Mouse (Mus musculus) limb, embryonic 14.5 days (tissue): ENCODE results near the gene Crk. TPM values are rescaled to one million over a fixed set of nuclear protein-coding genes. Genes with fewer than 3 reads are reported as not detected.

Experiments
- ATAC-seq: fragments of 200-750 bp; cut with Nextera tagmentation; 2 replicates; pipeline ENCODE4 v1.8.0; 2017; ENCODE audit warnings: low read depth, moderate number of reproducible peaks, moderate TSS enrichment; ENCODE audit not compliant: low FRiP score
- DNase-seq: peaks from one replicate; pipeline ENCODE4 v3.0.0-alpha.2; 2015; ENCODE audit warnings: low spot score
- H3K27ac ChIP-seq: fragments of 300-500 bp; sonication (generic); replicated peaks from 2 replicates; pipeline ENCODE4 v1.5.1; 2014; ENCODE audit warnings: low read depth, mild to moderate bottlenecking, low read length, moderate library complexity, mixed read lengths
- H3K27me3 ChIP-seq: fragments of 300-500 bp; sonication (generic); 2 replicates; pipeline ENCODE4 v1.6.1; 2014; ENCODE audit warnings: low read length, mixed read lengths; ENCODE audit not compliant: control insufficient read depth, insufficient read depth
- H3K36me3 ChIP-seq: fragments of 300-500 bp; sonication (generic); 2 replicates; pipeline ENCODE4 v1.6.1; 2014; ENCODE audit warnings: mild to moderate bottlenecking, low read length, moderate library complexity, mixed read lengths; ENCODE audit not compliant: control insufficient read depth, insufficient read depth
- H3K4me1 ChIP-seq: fragments of 300-500 bp; sonication (generic); 2 replicates; pipeline ENCODE4 v1.6.1; 2014; ENCODE audit warnings: antibody characterized with exemption, low read length, mixed read lengths; ENCODE audit not compliant: control insufficient read depth, insufficient read depth
- H3K4me2 ChIP-seq: fragments of 300-500 bp; sonication (generic); replicated peaks from 2 replicates; pipeline ENCODE4 v1.6.1; 2014; ENCODE audit warnings: low read depth, mild to moderate bottlenecking, low read length, moderate library complexity; ENCODE audit not compliant: severe bottlenecking
- H3K4me3 ChIP-seq: fragments of 300-500 bp; sonication (generic); replicated peaks from 2 replicates; pipeline ENCODE4 v1.5.1; 2014; ENCODE audit warnings: low read length
- H3K9ac ChIP-seq: fragments of 300-500 bp; sonication (generic); 2 replicates; pipeline ENCODE4 v1.6.1; 2014; ENCODE audit warnings: mild to moderate bottlenecking, low read depth, low read length, moderate library complexity; ENCODE audit not compliant: severe bottlenecking
- H3K9me3 ChIP-seq: fragments of 300-500 bp; sonication (generic); 2 replicates; pipeline ENCODE4 v1.6.1; 2016; ENCODE audit warnings: low read length; ENCODE audit not compliant: control insufficient read depth
- POLR2A ChIP-seq: fragments of 200-500 bp; IDR thresholded peaks from 2 replicates; pipeline ENCODE4 v1.8.0; 2012; ENCODE audit warnings: inconsistent platforms, mild to moderate bottlenecking, moderate library complexity, borderline replicate concordance; ENCODE audit not compliant: insufficient read depth, insufficient read length; ENCODE audit errors: extremely low read depth
- WGBS: fragments of 180-500 bp; shearing (Covaris S2); extraction: QIAGEN DNeasy Blood & Tissue Kit; methylation state at CpG from one replicate; pipeline ENCODE4 v1.1.7; 2014; 5-methylcytosine and 5-hydroxymethylcytosine counted together
- polyA plus RNA-seq, 2 experiments: library from polyadenylated mRNA; depleted of rRNA in 1 of 2; stranded (reverse) in 1 of 2; unstranded in 1 of 2; fragments of >200 nt; fragmentation: Nextera tagmentation in 1 of 2; extraction: Ambion mirVana in 1 of 2; gene quantifications; 2 replicates each; pipeline versions ENCODE4 v1.2.1 to v1.2.3; 2012 to 2014

Crk gene
- polyA plus RNA-seq, 2 experiments, result 78.2 to 103 TPM

DNA sequence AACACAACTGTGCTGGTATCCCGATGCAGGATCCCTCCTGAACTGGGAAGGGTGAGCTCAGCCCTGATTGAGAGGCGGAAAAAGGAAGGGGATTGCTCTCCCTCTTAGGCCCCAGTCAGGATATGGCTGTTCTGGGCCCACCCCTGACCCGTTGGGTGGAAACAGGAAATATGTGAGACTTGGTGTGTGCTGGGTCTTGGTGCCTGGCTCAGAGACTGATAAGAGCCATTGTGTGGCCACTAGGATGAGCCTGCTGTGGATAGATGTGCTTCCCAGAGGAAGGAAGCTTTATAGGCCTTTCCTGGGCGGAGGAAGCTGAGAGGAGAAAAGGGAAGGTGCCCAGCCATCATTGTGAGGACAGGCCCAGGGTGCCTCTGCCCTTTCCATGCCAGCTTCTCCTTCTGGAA is 29.9 kb upstream of the Crk start:
- no peak for TF ChIP-seq POLR2A
- H3K9ac ChIP-seq, result no peak overlapping the region
- H3K4me2 ChIP-seq, result no peak overlapping the region
- H3K9me3 ChIP-seq, result no peaks in the 10 kb centered on the region
- 84% methylated on average over 4 of the region's 4 CpGs for WGBS
- peaks cover 17% of the 10 kb centered on the region for H3K4me1 ChIP-seq
- ATAC-seq, result no peak
- 0 out of 2 replicates have a peak, but pooled peaks cover 8% of the 10 kb centered on the region for H3K36me3 ChIP-seq
- H3K4me3 ChIP-seq, result no peak overlapping the region
- DNase-seq, result no peak
- H3K27me3 ChIP-seq, result 0 out of 2 replicates have a peak, but pooled peaks cover 6% of the 10 kb centered on the region
- H3K27ac ChIP-seq, result no peak overlapping the region

DNA sequence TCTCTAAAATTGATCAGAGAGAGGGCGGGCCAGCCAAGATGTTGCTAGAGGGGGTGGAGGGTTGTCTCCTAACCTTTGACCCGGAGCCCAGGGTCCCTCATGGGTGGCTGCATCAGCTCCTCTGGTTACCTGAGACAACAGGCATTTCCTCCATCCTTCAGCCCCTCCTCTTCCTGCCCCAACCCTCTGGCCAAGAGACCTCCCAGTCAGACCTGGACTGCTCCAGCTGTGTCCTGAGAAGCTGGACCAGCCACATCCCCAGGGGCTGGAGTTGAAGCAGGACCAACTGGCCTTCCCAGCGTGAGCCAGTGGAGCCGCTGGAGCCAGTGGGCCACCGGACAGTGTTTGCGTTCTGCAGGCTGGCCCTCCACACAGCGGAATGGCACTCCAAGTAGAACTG is 28.7 kb upstream of the Crk start, which contains the start of gene Myo1c:
Gene Myo1c (plus strand): TSS at position 194 of the 400 bp plus-strand sequence.
- Histone ChIP-seq H3K27me3 (0 out of 2 replicates have a peak, but pooled peaks cover 6% of the 10 kb centered on the region), H3K4me2 (peak within 1 kb of the TSS; percentile 94), H3K27ac (no peak within 1 kb of the TSS), H3K9ac (peak within 1 kb of the TSS; percentile 79), H3K36me3 (0 out of 2 replicates have a peak, but pooled peaks cover 8% of the 10 kb centered on the region), H3K4me3 (peak within 1 kb of the TSS; percentile 64), H3K4me1 (peaks cover 21% of the 10 kb centered on the region), H3K9me3 (no peaks in the 10 kb centered on the region)
- DNase-seq, result no peak
- no peak for TF ChIP-seq POLR2A
- no peak for ATAC-seq
- 75% methylated on average over 7 of the region's 7 CpGs for WGBS

DNA sequence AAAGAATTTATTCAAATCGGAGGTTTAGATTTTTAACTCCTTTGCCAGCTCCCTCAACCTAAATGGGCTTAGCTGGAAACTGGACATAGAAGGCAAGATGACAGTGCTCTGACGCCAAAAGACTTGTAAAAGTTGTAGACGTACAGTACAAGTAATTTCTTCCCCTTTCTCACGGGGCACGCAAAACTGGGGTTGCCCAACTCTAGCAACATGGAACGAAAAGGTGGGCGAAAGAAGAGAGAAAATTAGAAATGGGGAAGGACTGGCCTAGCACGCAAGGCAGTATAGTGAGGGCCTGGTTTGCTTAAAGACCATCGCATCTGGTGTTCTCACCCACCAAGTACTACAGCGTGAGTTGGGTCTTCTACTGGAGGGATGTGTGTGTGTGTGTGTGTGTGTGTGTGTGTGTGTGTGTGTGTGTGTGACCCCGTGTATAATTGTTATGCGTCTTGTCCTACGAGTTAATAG is 28.1 kb upstream of the Crk start:
- no peak for ATAC-seq
- TF ChIP-seq POLR2A, result no peak
- peak overlapping the region; percentile 94 for H3K4me2 ChIP-seq
- no peaks in the 10 kb centered on the region for H3K9me3 ChIP-seq
- H3K27me3 ChIP-seq, result 0 out of 2 replicates have a peak, but pooled peaks cover 6% of the 10 kb centered on the region
- no peak for DNase-seq
- H3K36me3 ChIP-seq, result 0 out of 2 replicates have a peak, but pooled peaks cover 8% of the 10 kb centered on the region
- peak overlapping the region; percentile 64 for H3K4me3 ChIP-seq
- no peak overlapping the region for H3K27ac ChIP-seq
- WGBS, result 43% methylated on average over 13 of the region's 13 CpGs
- peak overlapping the region; percentile 79 for H3K9ac ChIP-seq
- H3K4me1 ChIP-seq, result peaks cover 21% of the 10 kb centered on the region

DNA sequence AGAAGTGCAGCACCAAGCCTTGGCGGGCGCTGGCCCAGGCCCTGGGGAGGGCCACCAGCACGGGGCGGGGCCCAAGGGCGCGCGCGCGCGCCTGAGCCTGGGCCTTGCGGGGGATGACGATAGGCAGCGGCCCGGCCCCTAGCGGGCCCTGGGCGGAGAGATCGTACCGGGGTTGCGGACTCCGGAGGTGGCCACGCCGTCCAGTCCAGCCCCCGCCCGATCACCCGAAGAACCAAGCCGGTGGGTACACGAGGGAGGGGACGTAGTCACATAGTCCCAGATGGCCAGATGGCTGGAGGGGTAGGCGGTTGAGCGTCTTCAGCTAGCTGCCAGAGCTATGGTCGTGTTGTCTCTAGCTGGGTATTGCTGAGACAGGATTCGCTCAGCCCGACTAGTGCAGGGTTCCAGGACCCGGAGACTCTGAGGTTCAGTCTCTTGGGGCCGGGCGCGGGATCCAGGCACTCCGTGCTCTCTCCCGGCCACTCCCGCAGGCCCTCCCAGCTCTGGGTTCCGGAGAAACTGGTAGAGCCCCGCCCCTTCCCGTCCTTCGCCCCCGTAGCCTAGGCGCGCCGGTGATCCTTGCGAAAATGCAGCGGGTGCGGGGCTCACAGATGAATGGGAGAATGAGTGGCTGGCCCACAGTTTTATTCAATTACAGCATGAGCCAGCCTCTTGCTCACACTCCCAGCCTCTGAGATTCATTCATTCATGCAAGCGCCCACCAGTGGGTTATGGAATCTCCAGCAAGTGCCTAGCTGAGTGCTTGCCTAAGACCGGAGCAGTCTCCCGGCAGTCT is 27.4 kb upstream of the Crk start:
- peak; percentile 66 for DNase-seq
- Histone ChIP-seq H3K9me3 (no peaks in the 10 kb centered on the region), H3K27me3 (0 out of 2 replicates have a peak, but pooled peaks cover 6% of the 10 kb centered on the region), H3K4me2 (peak overlapping the region; percentile 94), H3K9ac (peak overlapping the region; percentile 79), H3K4me1 (peaks cover 25% of the 10 kb centered on the region), H3K27ac (peak overlapping the region; percentile 48; the same call in 1 of the 2 replicates), H3K4me3 (peak overlapping the region; percentile 64), H3K36me3 (0 out of 2 replicates have a peak, but pooled peaks cover 8% of the 10 kb centered on the region)
- no peak for TF ChIP-seq POLR2A
- 2% methylated on average over 38 of the region's 54 CpGs for WGBS
- peak; percentile 42 for ATAC-seq

DNA sequence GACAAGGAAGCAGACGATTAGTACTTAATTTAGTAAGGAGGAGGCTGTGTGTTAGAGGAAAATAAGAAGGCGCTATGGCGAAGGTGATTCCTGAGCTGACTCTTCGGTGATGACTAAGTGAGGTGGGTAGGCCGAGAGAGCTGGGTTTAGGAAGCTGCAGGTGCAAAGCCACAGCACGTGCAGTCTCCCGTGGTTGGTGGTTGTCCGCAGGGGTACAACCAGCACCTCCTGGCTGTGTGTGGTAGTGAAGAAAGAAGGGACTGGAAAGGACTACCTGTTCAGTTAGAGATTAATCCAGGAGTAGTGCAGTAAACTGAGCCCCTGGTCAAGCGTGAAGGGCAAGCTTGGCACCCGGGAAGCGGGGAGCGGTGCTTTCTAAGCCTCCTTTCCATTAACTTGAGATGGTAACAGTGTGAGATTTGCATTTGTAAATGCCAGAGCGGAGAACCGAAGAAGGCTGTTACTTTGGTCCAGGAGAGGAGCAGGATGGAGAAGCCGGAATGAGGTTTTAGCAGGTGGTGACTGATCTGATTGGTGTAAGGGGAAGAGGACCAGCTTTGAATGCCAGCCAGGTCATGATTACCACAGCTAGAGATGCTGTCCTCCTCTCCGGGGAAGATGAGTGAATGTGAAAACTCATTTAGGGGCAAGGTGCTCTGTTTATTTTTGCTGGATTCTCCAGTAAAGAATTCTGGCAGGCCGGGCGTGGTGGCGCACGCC is 26.7 kb upstream of the Crk start:
- 24% methylated on average over 20 of the region's 20 CpGs for WGBS
- Histone ChIP-seq H3K9ac (no peak overlapping the region; the same call in 1 of the 2 replicates), H3K36me3 (0 out of 2 replicates have a peak, but pooled peaks cover 8% of the 10 kb centered on the region), H3K27ac (no peak overlapping the region), H3K4me3 (peak overlapping the region; percentile 64), H3K4me1 (peaks cover 30% of the 10 kb centered on the region), H3K4me2 (peak overlapping the region; percentile 94), H3K27me3 (0 out of 2 replicates have a peak, but pooled peaks cover 6% of the 10 kb centered on the region), H3K9me3 (no peaks in the 10 kb centered on the region)
- no peak for TF ChIP-seq POLR2A
- ATAC-seq (no peak), DNase-seq (no peak)
